Mouse (Mus musculus): Measurements from ENCODE around the gene Twist1.

Twist1 gene

GRCm38 (mm10) chr12:33966490-33967415, 9.3 kb downstream of the Twist1 start:
- peak; percentile 79 for DNase-seq (ENCODE audit: low read depth, low spot score)

DNA sequence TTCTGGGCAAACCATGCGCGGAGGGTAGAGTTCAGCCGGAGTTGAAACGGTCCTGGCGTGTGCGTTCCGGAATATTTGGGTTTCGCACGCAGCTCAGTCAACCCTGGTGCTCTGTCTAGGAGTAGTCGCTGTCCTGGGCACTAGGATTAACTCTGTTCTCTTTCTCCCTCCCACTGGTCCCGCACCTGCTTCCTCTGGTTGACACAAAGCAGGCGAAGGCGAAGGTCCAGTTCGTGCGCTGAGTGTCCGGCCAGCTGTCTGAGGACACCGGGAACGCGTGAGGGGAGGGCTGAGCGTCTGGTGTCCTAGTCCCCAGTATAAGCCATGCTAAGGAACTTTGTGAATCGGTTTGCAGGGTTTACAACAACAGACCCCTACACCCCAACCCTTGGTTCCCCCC, 10.0 kb downstream of the Twist1 start:
- DNase-seq (ENCODE audit: low read depth, low spot score), result no peak

DNA sequence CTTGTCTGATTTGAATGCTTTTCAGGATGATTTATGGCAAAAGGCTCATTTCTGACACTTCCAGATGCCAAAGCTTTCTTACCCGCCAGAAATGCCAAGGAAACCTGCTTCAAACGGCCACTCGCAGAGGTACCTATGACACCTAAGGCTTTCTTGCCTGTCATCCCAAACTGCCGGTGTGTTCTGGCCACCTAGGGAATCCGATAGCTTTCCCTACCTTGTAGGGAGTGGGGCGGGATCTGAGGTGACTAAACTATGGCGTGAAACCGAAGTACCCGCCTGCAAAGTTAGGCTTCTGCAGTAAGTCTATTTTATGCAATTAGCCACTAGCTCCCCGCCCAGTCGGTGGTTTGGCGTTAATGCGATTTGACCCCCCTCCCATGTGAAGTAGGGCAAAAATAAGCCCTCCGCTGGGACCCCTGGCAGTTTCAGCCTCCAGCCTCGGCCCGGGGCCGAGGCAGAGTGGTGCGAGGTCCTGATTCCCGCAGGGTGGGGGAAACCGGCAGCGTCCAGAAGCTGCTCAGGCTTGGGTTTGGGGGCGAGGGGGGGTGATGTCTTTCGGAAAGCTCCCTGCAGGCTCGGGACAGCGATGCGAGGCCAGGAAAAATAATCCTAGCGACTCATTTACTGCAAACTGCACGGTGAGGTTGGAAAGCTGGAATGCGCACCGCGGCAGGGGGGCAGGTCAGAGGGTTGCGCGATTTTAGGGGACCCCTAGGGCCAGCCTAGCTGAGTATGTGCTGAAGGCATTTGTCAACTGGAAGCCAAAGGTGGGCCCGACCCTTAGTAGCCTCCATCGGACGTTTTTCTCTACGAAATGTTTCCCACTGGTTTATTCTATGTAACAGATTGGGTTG, 10.8 kb downstream of the Twist1 start:
- DNase-seq (ENCODE audit: low read depth, low spot score), result no peak

GRCm38 (mm10) chr12:33968898-33969178, 11.4 kb downstream of the Twist1 start:
- no peak for DNase-seq (ENCODE audit: low read depth, low spot score)

- no peak for DNase-seq (ENCODE audit: low read depth, low spot score)
Measured at GRCm38 (mm10) chr12:33980159-33980558, 22.7 kb downstream of the Twist1 start.

DNA sequence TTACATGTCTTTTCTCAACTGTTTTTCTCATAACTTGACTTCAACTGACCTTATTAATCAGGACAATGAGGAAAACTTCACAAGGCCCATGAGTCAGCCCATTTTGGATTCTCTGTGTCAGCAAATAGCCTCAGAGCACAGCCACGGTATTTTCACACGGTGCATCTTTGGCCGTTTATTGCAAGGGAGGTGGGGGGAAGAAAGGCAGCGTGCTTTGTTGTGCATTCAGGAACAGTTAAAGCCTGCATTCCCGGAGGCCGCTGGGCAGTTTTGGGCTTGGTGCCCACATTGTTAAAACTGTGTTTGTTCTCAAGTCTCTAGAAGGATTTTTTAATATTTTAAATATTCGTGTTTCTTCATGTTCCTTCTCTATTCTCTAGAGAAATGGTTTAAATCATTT, 24.0 kb downstream of the Twist1 start:
- peak; percentile 24 for DNase-seq (ENCODE audit: low read depth, low spot score)

- no peak for DNase-seq (ENCODE audit: low read depth, low spot score)
Measured at GRCm38 (mm10) chr12:33993127-33993526, 35.7 kb downstream of the Twist1 start.

All from forelimb bud, embryonic 11.5 days (tissue).